Mouse (Mus musculus) kidney, postnatal 25 days (tissue): ENCODE measurements around the gene Hist2h2bb.

Experiments used
- DNase-seq, 2 experiments: peaks; one replicate each; pipeline ENCODE4 v3.0.0; 2021; ENCODE audit warnings: mixed read lengths in 2 of 2

Gene Hist2h2bb

GRCm38 (mm10) chr3:96269511-96270474 is at the start of gene Hist2h2bb:
Hist2h2bb (plus strand) TSS chr3:96269752.
- peak; percentile 94 to 97 for DNase-seq

GRCm38 (mm10) chr3:96220131-96220764 is 49.3 kb upstream of the Hist2h2bb start:
- DNase-seq = peak in 1 of 2 experiments; percentile 15

- DNase-seq = peak; percentile 85 to 91
These were observed 48.5 kb upstream of the Hist2h2bb start, which contains the start of the genes Hist2h2ac and Hist2h2be for GRCm38 (mm10) chr3:96220765-96221639. Hist2h2ac (minus strand) TSS chr3:96220880. Hist2h2be (plus strand) TSS chr3:96221119.

GRCm38 (mm10) chr3:96221640-96222038 is 47.9 kb upstream of the Hist2h2bb start:
- DNase-seq = no peak

GRCm38 (mm10) chr3:96222774-96223173 is 46.8 kb upstream of the Hist2h2bb start:
- no peak for DNase-seq

- no peak for DNase-seq
These were observed 44.1 kb upstream of the Hist2h2bb start for GRCm38 (mm10) chr3:96225421-96225820.

GRCm38 (mm10) chr3:96226695-96227648 is 42.6 kb upstream of the Hist2h2bb start:
- DNase-seq = no peak

- no peak for DNase-seq
These were observed 40.7 kb upstream of the Hist2h2bb start for GRCm38 (mm10) chr3:96228828-96229227.

GRCm38 (mm10) chr3:96230404-96230803 is 39.1 kb upstream of the Hist2h2bb start:
- no peak for DNase-seq

GRCm38 (mm10) chr3:96230910-96231757 is 38.4 kb upstream of the Hist2h2bb start:
- no peak for DNase-seq

- no peak for DNase-seq
These were observed 37.8 kb upstream of the Hist2h2bb start for GRCm38 (mm10) chr3:96231758-96232120.

- DNase-seq = no peak
These were observed 34.6 kb upstream of the Hist2h2bb start for GRCm38 (mm10) chr3:96234914-96235313.

- DNase-seq = no peak
These were observed 33.7 kb upstream of the Hist2h2bb start for GRCm38 (mm10) chr3:96235836-96236235.

- no peak for DNase-seq
These were observed 32.7 kb upstream of the Hist2h2bb start for GRCm38 (mm10) chr3:96236834-96237334.

GRCm38 (mm10) chr3:96237335-96237903 is 32.1 kb upstream of the Hist2h2bb start:
- no peak for DNase-seq

GRCm38 (mm10) chr3:96237904-96238511 is 31.5 kb upstream of the Hist2h2bb start:
- no peak for DNase-seq

- DNase-seq = peak in 1 of 2 experiments; percentile 73
These were observed 30.4 kb upstream of the Hist2h2bb start, which contains the start of gene Hist2h3c2 for GRCm38 (mm10) chr3:96238954-96239793. Hist2h3c2 (minus strand) TSS chr3:96239127.
